Mouse (Mus musculus) heart, adult 2 months (tissue): ENCODE results near the gene Cep128.
A peak's percentile ranks its signal among the peaks of the same experiment; 100 is the strongest.

Experiments
- CTCF ChIP-seq: fragments of 200-600 bp; IDR thresholded peaks from 2 replicates; pipeline ENCODE4 v1.8.1; 2022; ENCODE audit warnings: antibody characterized with exemption, mild to moderate bottlenecking, moderate library complexity
- POLR2A ChIP-seq: fragments of 200-500 bp; IDR thresholded peaks from 2 replicates; pipeline ENCODE4 v1.6.1; 2011; ENCODE audit warnings: mild to moderate bottlenecking, low read depth, low read length, control low read depth; ENCODE audit not compliant: insufficient read depth

DNA sequence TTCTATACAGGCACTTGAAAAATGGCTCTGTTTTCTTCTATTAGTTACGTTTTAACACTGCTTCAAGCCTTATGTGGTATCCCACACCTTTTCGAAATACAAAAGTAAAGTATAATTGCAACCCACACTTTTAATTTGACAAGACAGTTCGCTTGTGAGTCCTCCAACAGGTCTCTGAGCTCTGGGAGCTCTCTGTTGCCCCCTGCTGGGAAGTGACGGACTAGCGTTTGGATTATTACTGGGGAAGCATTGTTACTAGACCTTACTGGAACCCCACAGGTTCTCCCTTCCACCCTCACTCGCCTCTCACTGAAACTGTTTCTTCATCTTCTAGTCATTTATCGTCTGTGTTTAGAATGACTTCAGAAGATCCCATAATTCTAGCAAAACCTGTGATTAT, 34.6 kb upstream of the Cep128 start:
- no peak for TF ChIP-seq POLR2A
- TF ChIP-seq CTCF: peak; percentile 86
